Mouse (Mus musculus) left cerebral cortex, adult 18-20 months (tissue): ENCODE measurements around the gene Lhfpl4. TPM values are rescaled to one million over a fixed set of nuclear protein-coding genes. Genes with fewer than 3 reads are reported as not detected.

Experiments
- DNase-seq, 2 experiments: peaks; one replicate each; pipeline ENCODE4 v3.0.0; 2021 to 2022; ENCODE audit warnings: low spot score in 2 of 2, mixed read lengths in 1 of 2
- total RNA-seq, 2 experiments: library from RNA; stranded (reverse); gene quantifications; 2 replicates each; pipeline ENCODE4 v1.2.3; 2021

Gene Lhfpl4
- total RNA-seq, 2 experiments from 2014 or later: 70.8 to 71.8 TPM

- no peak for DNase-seq
Observed at GRCm38 (mm10) chr6:113170651-113171050, 24.5 kb downstream of the Lhfpl4 start.

DNA sequence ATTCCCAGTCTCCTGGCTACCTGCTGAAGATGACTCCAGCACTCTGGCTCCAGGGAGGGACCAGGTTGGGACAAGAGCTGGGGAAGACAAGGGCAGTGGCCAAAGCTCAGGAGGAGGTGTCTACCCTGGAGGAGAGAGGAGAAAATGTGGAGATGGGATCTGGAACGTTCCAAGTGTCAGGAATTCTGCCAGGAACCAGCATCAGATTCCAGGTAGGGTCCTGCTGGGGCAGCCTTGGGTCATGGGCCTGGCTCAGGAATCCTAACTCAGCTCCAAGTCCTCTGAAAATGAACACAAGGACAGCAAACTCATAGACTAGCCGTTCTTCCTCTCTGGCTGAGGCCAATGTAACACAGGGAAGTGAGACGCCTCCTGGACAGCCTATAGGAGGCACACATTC, 25.3 kb downstream of the Lhfpl4 start:
- DNase-seq: no peak

DNA sequence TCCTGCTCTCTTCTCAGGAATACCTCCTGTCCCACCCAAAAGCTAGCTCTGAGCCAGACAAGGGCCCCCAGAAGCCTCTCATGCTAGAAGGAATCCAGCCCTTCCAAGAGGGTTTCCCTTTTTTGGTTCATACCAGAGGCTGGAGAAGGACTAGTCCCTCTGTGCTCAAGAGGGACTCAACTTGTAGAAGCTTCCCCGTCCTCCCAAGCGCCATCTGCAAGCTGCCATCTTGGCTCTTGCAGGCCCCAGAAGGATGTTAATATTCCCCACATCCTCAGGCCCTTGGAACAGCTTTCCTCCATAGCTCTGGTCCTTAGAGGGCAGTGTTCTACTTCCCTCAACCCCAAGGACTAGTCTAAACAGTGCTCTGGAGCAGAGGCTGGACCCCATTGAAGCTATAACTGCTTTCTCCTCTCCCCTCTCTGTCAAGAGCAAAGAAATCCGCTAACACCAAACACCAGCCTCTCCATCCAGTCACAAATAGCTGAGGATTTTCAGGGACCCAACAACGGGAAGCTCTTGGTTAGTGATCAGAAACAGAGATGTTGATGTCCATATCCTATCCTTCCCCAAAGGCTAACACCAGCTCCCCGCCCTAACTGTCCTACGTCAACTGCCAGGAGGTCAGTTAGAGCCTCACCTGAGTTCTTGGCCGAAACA, 26.7 kb downstream of the Lhfpl4 start:
- DNase-seq: no peak

DNA sequence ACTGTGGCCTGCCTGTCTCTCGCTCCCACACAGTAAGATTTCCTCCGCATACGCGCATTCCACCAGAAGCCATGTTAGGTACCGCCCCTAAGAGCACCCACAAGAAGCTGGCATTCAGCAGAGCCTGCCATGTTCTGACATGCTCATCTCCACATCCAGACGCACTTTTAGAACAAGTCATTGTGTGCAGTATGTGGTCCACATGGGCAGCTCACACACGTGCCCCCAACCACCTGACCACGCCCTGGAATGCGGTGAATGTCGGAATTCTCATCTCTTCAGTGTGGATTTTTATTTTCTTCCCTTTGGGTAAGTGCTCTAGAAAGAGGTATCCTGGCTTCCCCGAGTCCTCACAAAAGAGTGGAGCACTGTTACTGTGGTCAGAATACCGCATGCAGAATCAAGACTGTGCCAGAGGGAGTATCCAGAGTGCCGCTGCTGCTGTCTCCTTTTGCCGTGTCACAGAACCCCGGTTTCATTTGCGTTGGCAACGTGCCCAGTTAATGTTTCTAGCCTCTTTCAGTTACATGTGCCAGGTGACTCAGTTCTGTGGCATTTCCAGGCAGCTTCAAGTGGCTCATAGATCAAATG, 28.4 kb downstream of the Lhfpl4 start:
- DNase-seq: peak; percentile 60 to 66

- DNase-seq: no peak
Observed at GRCm38 (mm10) chr6:113163513-113163912, 31.7 kb downstream of the Lhfpl4 start.

- DNase-seq: no peak
Observed at GRCm38 (mm10) chr6:113161982-113162381, 33.2 kb downstream of the Lhfpl4 start.

- no peak for DNase-seq
Observed at GRCm38 (mm10) chr6:113160106-113160505, 35.1 kb downstream of the Lhfpl4 start.

GRCm38 (mm10) chr6:113156064-113156463, 39.1 kb downstream of the Lhfpl4 start:
- DNase-seq: no peak

DNA sequence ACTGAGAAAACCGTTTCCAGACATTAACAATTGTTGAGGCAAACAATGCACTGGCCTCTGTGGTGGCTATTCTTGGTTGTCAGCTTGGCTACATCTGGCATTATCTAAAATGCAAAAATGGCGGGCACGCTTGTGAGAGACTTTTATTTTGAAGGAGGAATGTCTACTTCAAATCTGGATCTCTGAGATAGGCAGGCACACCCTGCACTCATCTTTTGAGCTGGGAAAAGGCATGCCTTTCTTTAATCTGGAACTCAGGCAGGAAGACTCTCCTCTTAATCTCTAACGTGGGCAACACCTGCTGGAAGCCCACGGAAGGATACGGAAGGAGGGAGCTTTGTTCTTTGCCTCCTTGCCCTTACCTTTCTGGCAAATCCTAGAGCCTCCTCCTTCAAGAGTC, 40.3 kb downstream of the Lhfpl4 start:
- no peak for DNase-seq

DNA sequence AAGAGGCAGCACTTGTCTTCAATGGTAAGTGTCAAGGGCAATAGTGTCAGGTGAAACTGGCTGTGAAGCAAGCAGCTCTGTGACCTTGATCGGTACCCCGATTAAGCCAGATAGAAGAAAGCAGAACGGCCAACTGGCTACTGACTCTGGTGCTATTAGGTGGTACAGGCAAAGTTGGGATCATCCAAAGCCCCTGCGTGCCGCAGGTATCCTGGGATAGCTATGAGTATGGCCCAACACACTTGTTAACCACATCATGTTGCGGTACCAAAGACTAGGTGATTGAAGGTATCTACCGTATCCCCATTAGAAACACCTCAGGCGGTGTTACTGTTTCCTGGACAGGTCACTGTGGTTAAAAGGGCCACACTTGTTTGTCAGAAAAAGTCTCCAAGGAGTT, 41.1 kb downstream of the Lhfpl4 start:
- DNase-seq: no peak

DNA sequence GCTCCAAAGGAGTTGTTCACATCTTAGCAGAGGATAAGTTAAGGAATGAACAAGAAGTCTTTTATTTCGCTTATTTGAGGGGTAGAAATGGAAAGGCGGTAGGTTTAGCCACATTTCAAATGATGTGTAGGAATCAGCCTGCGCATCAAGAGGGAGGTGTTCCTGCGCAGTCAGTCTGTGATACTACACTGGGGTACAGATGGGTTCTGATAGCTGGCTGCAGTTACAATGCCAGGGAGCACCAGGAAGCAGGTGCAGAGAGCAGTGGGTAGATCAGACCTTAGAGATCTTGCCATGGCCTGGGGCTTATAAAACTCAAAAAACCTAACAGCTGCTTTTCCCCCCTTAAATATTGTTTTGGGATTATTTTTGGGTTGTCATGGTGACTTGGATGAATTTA, 49.9 kb downstream of the Lhfpl4 start:
- no peak for DNase-seq

- DNase-seq: no peak
Observed at GRCm38 (mm10) chr6:113144764-113145163, 50.4 kb downstream of the Lhfpl4 start.

GRCm38 (mm10) chr6:113141389-113142094, 53.6 kb downstream of the Lhfpl4 start:
- DNase-seq: no peak

DNA sequence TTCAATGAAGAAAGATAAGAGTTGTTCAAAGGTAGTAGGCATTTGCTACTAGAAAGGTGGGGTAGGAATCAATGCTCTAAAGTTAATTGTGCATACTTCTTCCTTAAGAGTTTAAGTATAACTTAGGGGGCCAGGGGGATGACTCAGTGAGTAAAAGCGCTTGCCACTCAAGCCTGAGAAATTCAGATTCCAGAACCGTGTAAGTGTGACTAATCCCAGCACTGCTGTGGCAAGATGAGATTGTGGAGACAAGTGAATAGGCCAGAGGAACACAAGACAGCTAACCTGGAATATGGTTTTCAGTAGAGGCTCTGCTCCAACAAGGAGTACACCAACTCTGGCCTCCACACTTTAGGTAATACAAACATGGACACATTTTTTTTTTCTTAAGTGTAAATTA, 61.8 kb downstream of the Lhfpl4 start:
- DNase-seq: no peak

- no peak for DNase-seq
Observed at GRCm38 (mm10) chr6:113120806-113121205, 74.4 kb downstream of the Lhfpl4 start.

Other genes starting within 250 kb of the Lhfpl4 start
- gene Srgap3, start 248.1 kb downstream of the Lhfpl4 start, total RNA-seq: 100 to 1,000 TPM; 217 to 223 TPM
- gene Thumpd3, start 149.2 kb downstream of the Lhfpl4 start, total RNA-seq: 10 to 100 TPM; 22.9 to 30.1 TPM
- 100 to 1,000 TPM in 1 of 2 experiments, 10 to 100 TPM in 1; 97.1 to 102 TPM for gene Setd5, start 118.0 kb downstream of the Lhfpl4 start, total RNA-seq
- 10 to 100 TPM; 13.8 to 18.4 TPM for gene Mtmr14, start 42.5 kb upstream of the Lhfpl4 start, total RNA-seq
- 10 to 100 TPM; 67.8 to 89.1 TPM for gene Cpne9, start 86.9 kb upstream of the Lhfpl4 start, total RNA-seq
- 10 to 100 TPM; 29.1 to 31.2 TPM for gene Brpf1, start 111.8 kb upstream of the Lhfpl4 start, total RNA-seq
- gene Ogg1, start 131.6 kb upstream of the Lhfpl4 start, total RNA-seq: 1 to 10 TPM; 7.4 to 7.9 TPM
- gene Camk1, start 148.6 kb upstream of the Lhfpl4 start, total RNA-seq: 100 to 1,000 TPM; 124 to 128 TPM
- 10 to 100 TPM; 46.8 to 53.7 TPM for gene Tada3, start 182.5 kb upstream of the Lhfpl4 start, total RNA-seq
- 100 to 1,000 TPM; 256 to 267 TPM for gene Arpc4, start 182.7 kb upstream of the Lhfpl4 start, total RNA-seq
- gene Ttll3, start 193.9 kb upstream of the Lhfpl4 start, total RNA-seq: 10 to 100 TPM; 11.2 to 12.5 TPM
- gene Rpusd3, start 224.0 kb upstream of the Lhfpl4 start, total RNA-seq: 10 to 100 TPM; 14.7 to 19.8 TPM
- not detected for gene Cidec, start 240.4 kb upstream of the Lhfpl4 start, total RNA-seq
- 10 to 100 TPM; 41.9 to 42.6 TPM for gene Jagn1, start 247.2 kb upstream of the Lhfpl4 start, total RNA-seq